Mouse (Mus musculus) granulocyte monocyte progenitor cell, adult 5-6 weeks (primary cell): ENCODE measurements around the gene Foxa3. TPM values are rescaled to one million over a fixed set of nuclear protein-coding genes. Genes with fewer than 3 reads are reported as not detected.

ENCODE experiments used
- total RNA-seq, 2 experiments: library from RNA; stranded (forward) in 1 of 2; stranded (reverse) in 1 of 2; fragments of 200-712, 200-1000 nt in 1 of 2; fragments of >200 nt in 1 of 2; fragmentation: Nextera tagmentation in 1 of 2; gene quantifications; 2 replicates each; pipeline ENCODE4 v1.2.3; 2014 to 2017

Gene Foxa3
- total RNA-seq, 2 experiments from 2014 or later: not detected

Other genes starting within 250 kb of the Foxa3 start
- not detected in 2 replicates for gene Psg19, start 225.0 kb downstream of the Foxa3 start, total RNA-seq (2014; fragmentation: Nextera tagmentation)
- not detected in 2 replicates for gene Psg19, start 225.0 kb downstream of the Foxa3 start, total RNA-seq (2017)
- not detected in 2 replicates for gene Psg17, start 201.9 kb downstream of the Foxa3 start, total RNA-seq (2014; fragmentation: Nextera tagmentation)
- not detected in 2 replicates for gene Psg17, start 201.9 kb downstream of the Foxa3 start, total RNA-seq (2017)
- 0.34 TPM in 1 of 2 replicates, not detected in the other for gene Mill2, start 183.6 kb downstream of the Foxa3 start, total RNA-seq (2014; fragmentation: Nextera tagmentation)
- 0.04 TPM in 1 of 2 replicates, not detected in the other for gene Mill2, start 183.6 kb downstream of the Foxa3 start, total RNA-seq (2017)
- gene Pglyrp1, start 152.2 kb downstream of the Foxa3 start, total RNA-seq (2014; fragmentation: Nextera tagmentation): 112 and 117 TPM in 2 replicates
- gene Pglyrp1, start 152.2 kb downstream of the Foxa3 start, total RNA-seq (2017): 17.6 and 21.2 TPM in 2 replicates
- gene Ccdc61, start 113.1 kb downstream of the Foxa3 start, total RNA-seq (2014; fragmentation: Nextera tagmentation): 34.6 and 45.4 TPM in 2 replicates
- 11.4 and 12.1 TPM in 2 replicates for gene Ccdc61, start 113.1 kb downstream of the Foxa3 start, total RNA-seq (2017)
- not detected in 2 replicates for gene Nova2, start 97.7 kb downstream of the Foxa3 start, total RNA-seq (2014; fragmentation: Nextera tagmentation)
- gene Nova2, start 97.7 kb downstream of the Foxa3 start, total RNA-seq (2017): not detected in 2 replicates
- gene Nanos2, start 36.1 kb downstream of the Foxa3 start, total RNA-seq (2014; fragmentation: Nextera tagmentation): not detected in 2 replicates
- not detected in 2 replicates for gene Nanos2, start 36.1 kb downstream of the Foxa3 start, total RNA-seq (2017)
- gene Mypop, start 32.3 kb downstream of the Foxa3 start, total RNA-seq (2014; fragmentation: Nextera tagmentation): not detected in 2 replicates
- gene Mypop, start 32.3 kb downstream of the Foxa3 start, total RNA-seq (2017): 0.82 TPM in 1 of 2 replicates, not detected in the other
- 14.5 and 24.3 TPM in 2 replicates for gene Irf2bp1, start 19.5 kb downstream of the Foxa3 start, total RNA-seq (2014; fragmentation: Nextera tagmentation)
- gene Irf2bp1, start 19.5 kb downstream of the Foxa3 start, total RNA-seq (2017): 8.4 and 17.5 TPM in 2 replicates
- gene Sympk, start 839 bp upstream of the Foxa3 start, total RNA-seq (2014; fragmentation: Nextera tagmentation): 79.9 and 98.6 TPM in 2 replicates
- 38.5 and 46.7 TPM in 2 replicates for gene Sympk, start 839 bp upstream of the Foxa3 start, total RNA-seq (2017)
- not detected in 2 replicates for gene Rsph6a, start 31.2 kb upstream of the Foxa3 start, total RNA-seq (2014; fragmentation: Nextera tagmentation)
- not detected in 2 replicates for gene Rsph6a, start 31.2 kb upstream of the Foxa3 start, total RNA-seq (2017)
- gene Dmwd, start 52.7 kb upstream of the Foxa3 start, total RNA-seq (2014; fragmentation: Nextera tagmentation): 2.2 and 4.9 TPM in 2 replicates
- gene Dmwd, start 52.7 kb upstream of the Foxa3 start, total RNA-seq (2017): 0.99 and 3.4 TPM in 2 replicates
- 0.32 TPM in 1 of 2 replicates, not detected in the other for gene Dmpk, start 60.3 kb upstream of the Foxa3 start, total RNA-seq (2014; fragmentation: Nextera tagmentation)
- gene Dmpk, start 60.3 kb upstream of the Foxa3 start, total RNA-seq (2017): 1.0 TPM in 1 of 2 replicates, not detected in the other
- 4.0 and 8.1 TPM in 2 replicates for gene Six5, start 71.1 kb upstream of the Foxa3 start, total RNA-seq (2014; fragmentation: Nextera tagmentation)
- 1.6 and 2.7 TPM in 2 replicates for gene Six5, start 71.1 kb upstream of the Foxa3 start, total RNA-seq (2017)
- gene Gm4969, start 94.8 kb upstream of the Foxa3 start, total RNA-seq (2014; fragmentation: Nextera tagmentation): 0.71 TPM in 1 of 2 replicates, not detected in the other
- gene Gm4969, start 94.8 kb upstream of the Foxa3 start, total RNA-seq (2017): 0.05 TPM in 1 of 2 replicates, not detected in the other
- gene Fbxo46, start 96.3 kb upstream of the Foxa3 start, total RNA-seq (2014; fragmentation: Nextera tagmentation): 3.1 and 4.9 TPM in 2 replicates
- 4.7 and 5.4 TPM in 2 replicates for gene Fbxo46, start 96.3 kb upstream of the Foxa3 start, total RNA-seq (2017)
- 4.2 and 12.0 TPM in 2 replicates for gene Qpctl, start 125.8 kb upstream of the Foxa3 start, total RNA-seq (2014; fragmentation: Nextera tagmentation)
- 4.9 and 5.0 TPM in 2 replicates for gene Qpctl, start 125.8 kb upstream of the Foxa3 start, total RNA-seq (2017)
- 91.5 and 121 TPM in 2 replicates for gene Snrpd2, start 126.2 kb upstream of the Foxa3 start, total RNA-seq (2014; fragmentation: Nextera tagmentation)
- gene Snrpd2, start 126.2 kb upstream of the Foxa3 start, total RNA-seq (2017): 83.2 and 158 TPM in 2 replicates
- gene Gipr, start 142.6 kb upstream of the Foxa3 start, total RNA-seq (2014; fragmentation: Nextera tagmentation): not detected in 2 replicates
- 0.26 TPM in 1 of 2 replicates, not detected in the other for gene Gipr, start 142.6 kb upstream of the Foxa3 start, total RNA-seq (2017)
- gene Eml2, start 152.9 kb upstream of the Foxa3 start, total RNA-seq (2014; fragmentation: Nextera tagmentation): 4.1 and 18.1 TPM in 2 replicates
- gene Eml2, start 152.9 kb upstream of the Foxa3 start, total RNA-seq (2017): 10.4 and 22.7 TPM in 2 replicates
- gene Gpr4, start 189.0 kb upstream of the Foxa3 start, total RNA-seq (2014; fragmentation: Nextera tagmentation): not detected in 2 replicates
- not detected in 2 replicates for gene Gpr4, start 189.0 kb upstream of the Foxa3 start, total RNA-seq (2017)
- 20.7 and 35.1 TPM in 2 replicates for gene Opa3, start 204.8 kb upstream of the Foxa3 start, total RNA-seq (2014; fragmentation: Nextera tagmentation)
- 14.6 and 18.3 TPM in 2 replicates for gene Opa3, start 204.8 kb upstream of the Foxa3 start, total RNA-seq (2017)
- gene Vasp, start 248.3 kb upstream of the Foxa3 start, total RNA-seq (2014; fragmentation: Nextera tagmentation): 60.7 and 70.5 TPM in 2 replicates
- 52.8 and 63.3 TPM in 2 replicates for gene Vasp, start 248.3 kb upstream of the Foxa3 start, total RNA-seq (2017)